28 mouse cellular contexts compared by ENCODE assay signal in the genomic region with DNA sequence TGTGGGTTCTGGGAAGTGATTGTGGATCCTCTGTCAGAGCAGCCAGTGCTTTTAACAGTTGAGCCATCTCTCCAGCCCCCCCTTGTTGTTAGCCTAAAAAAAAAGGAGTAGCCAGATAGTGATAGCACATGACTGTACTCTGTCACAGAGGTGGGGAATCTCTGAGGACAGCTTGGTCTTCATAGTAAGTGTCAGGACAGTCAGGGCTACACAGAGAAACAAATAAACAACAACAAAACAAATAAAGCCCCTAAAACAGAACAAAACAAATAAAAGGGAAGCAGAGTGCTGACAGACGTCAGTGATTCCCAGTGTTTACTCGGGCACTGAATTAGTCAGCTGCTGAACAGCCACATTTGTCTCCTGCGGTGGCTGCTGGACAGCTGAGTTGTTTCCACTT.
DNase-seq lines count a peak whose midpoint lies in the region; ATAC-seq lines count a peak whose summit lies in the region.
"Had no signal": no experiment of that assay in that cellular context is flagged by ENCODE, and none has a peak within 500 bp of the region (broad histone marks: within the 10 kb centered on the region; RNA-seq: fewer than 3 reads in every experiment).

No protein-coding gene starts in this region.

- ATAC-seq in kidney, embryonic 15.5 days (replicated peaks; ENCODE audit: low FRiP score): 0 out of 2 replicates have a peak, but pooled peaks have one; percentile 18
- ATAC-seq: forebrain, embryonic 13.5 days; forebrain, embryonic 16.5 days; Patski had no signal

- H3K36me3 ChIP-seq in kidney, embryonic 15.5 days: no peaks in the 10 kb centered on the region

- H3K4me3 ChIP-seq in kidney, embryonic 15.5 days (replicated peaks): no peak overlapping the region
- H3K4me3 ChIP-seq: embryonic facial prominence, embryonic 10.5 days; embryonic facial prominence, embryonic 13.5 days; forebrain, embryonic 10.5 days; forebrain, embryonic 13.5 days; heart, adult 2 months; heart, embryonic 10.5 days; heart, embryonic 13.5 days had no signal

- no peak overlapping the region for H3K9ac ChIP-seq in kidney, embryonic 15.5 days
- H3K9ac ChIP-seq: embryonic facial prominence, embryonic 13.5 days; forebrain, embryonic 13.5 days; heart, embryonic 13.5 days; hindbrain, embryonic 14.5 days had no signal

- DNase-seq in adrenal gland, adult 2 months: peak; percentile 29
- no peak for DNase-seq in adrenal gland, postnatal 10 days
- no peak for DNase-seq in kidney, adult 11 months
- DNase-seq in lung, postnatal 10 days: peak; percentile 6
- DNase-seq in lung, postnatal 36 days: no peak
- DNase-seq in MN1 (ENCODE audit: low spot score): no peak
- no peak for DNase-seq in left cerebral cortex, adult 8-10 months (ENCODE audit: low spot score in 2 of 2)
- DNase-seq: adrenal gland, postnatal 25 days; cerebellum, adult 11-12 months; cerebellum, adult 8-10 months; cerebellum, postnatal 10 days; cerebellum, postnatal 36 days; embryo, embryonic 11 days; gastrocnemius, postnatal 10 days; gastrocnemius, postnatal 36 days; heart, adult 2 months; heart, postnatal 14 days; heart, postnatal 4 days had no signal

- no peak overlapping the region for H3K4me2 ChIP-seq in kidney, embryonic 15.5 days
- H3K4me2 ChIP-seq: embryonic facial prominence, embryonic 13.5 days; forebrain, embryonic 13.5 days; heart, embryonic 13.5 days; hindbrain, embryonic 14.5 days had no signal

- WGBS in kidney, embryonic 15.5 days: 22% methylated on average over 3 of the region's 3 CpGs

- H3K9me3 ChIP-seq in kidney, embryonic 15.5 days (replicated peaks): no peaks in the 10 kb centered on the region
- H3K9me3 ChIP-seq: embryonic facial prominence, embryonic 10.5 days; embryonic facial prominence, embryonic 13.5 days; forebrain, embryonic 10.5 days; forebrain, embryonic 13.5 days; heart, embryonic 10.5 days; heart, embryonic 13.5 days had no signal

- no peak overlapping the region; the same call in 1 of the 2 replicates for H3K27ac ChIP-seq in kidney, embryonic 15.5 days
- H3K27ac ChIP-seq: embryonic facial prominence, embryonic 10.5 days; embryonic facial prominence, embryonic 13.5 days; forebrain, embryonic 10.5 days; forebrain, embryonic 13.5 days; heart, adult 2 months; heart, embryonic 10.5 days; heart, embryonic 13.5 days; hindbrain, embryonic 14.5 days had no signal

- H3K27me3 ChIP-seq in kidney, embryonic 15.5 days: no peaks in the 10 kb centered on the region
- H3K27me3 ChIP-seq: embryonic facial prominence, embryonic 13.5 days; forebrain, embryonic 13.5 days; heart, embryonic 13.5 days; Patski had no signal

- peaks cover 10% of the 10 kb centered on the region; the same call in 1 of the 2 replicates for H3K4me1 ChIP-seq in kidney, embryonic 15.5 days
- H3K4me1 ChIP-seq: embryonic facial prominence, embryonic 10.5 days; forebrain, embryonic 10.5 days; forebrain, embryonic 13.5 days; heart, embryonic 10.5 days; heart, embryonic 13.5 days had no signal

Comparison
In these comparisons a context has a peak if more than half of its experiments do, and no peak if none do; other contexts are left out.
1. DNase-seq: peak in adrenal gland, adult 2 months (single experiment) and lung, postnatal 10 days (single experiment); none in adrenal gland, postnatal 10 days (single experiment), kidney, adult 11 months (single experiment), lung, postnatal 36 days (single experiment), MN1 (single experiment) and left cerebral cortex, adult 8-10 months (0 of 2).